Mouse (Mus musculus) stomach, postnatal 0 days (tissue): Measurements from ENCODE around the gene Ccdc73. TPM values are rescaled to one million over a fixed set of nuclear protein-coding genes. Genes with fewer than 3 reads are reported as not detected.
"Not testable (repeated sequence)": the region's sequence is repeated elsewhere in the genome, so short reads cannot be mapped to it uniquely, and the experiment has no call there.

ENCODE experiments used
- ATAC-seq: fragments of 200-750 bp; cut with Nextera tagmentation; 2 replicates; pipeline ENCODE4 v1.8.0; 2017; ENCODE audit not compliant: low FRiP score, low TSS enrichment
- DNase-seq: peaks from one replicate; pipeline ENCODE4 v3.0.0-alpha.2; 2016; ENCODE audit warnings: low spot score
- H3K27ac ChIP-seq: fragments of 300-500 bp; sonication (generic); replicated peaks from 2 replicates; pipeline ENCODE4 v1.5.1; 2014; ENCODE audit warnings: mild to moderate bottlenecking, control low read depth
- H3K27me3 ChIP-seq: fragments of 300-500 bp; sonication (generic); 2 replicates; pipeline ENCODE4 v1.6.1; 2014; ENCODE audit warnings: low read length; ENCODE audit not compliant: control insufficient read depth, insufficient read depth
- H3K36me3 ChIP-seq: fragments of 300-500 bp; sonication (generic); 2 replicates; pipeline ENCODE4 v1.6.1; 2014; ENCODE audit warnings: low read length, mixed read lengths; ENCODE audit not compliant: control insufficient read depth, insufficient read depth
- H3K4me1 ChIP-seq: fragments of 300-500 bp; sonication (generic); replicated peaks from 2 replicates; pipeline ENCODE4 v1.6.1; 2014; ENCODE audit warnings: antibody characterized with exemption; ENCODE audit not compliant: control insufficient read depth, insufficient read depth
- H3K4me2 ChIP-seq: fragments of 300-500 bp; sonication (generic); replicated peaks from 2 replicates; pipeline ENCODE4 v1.6.1; 2014; ENCODE audit warnings: low read depth, mild to moderate bottlenecking, control low read depth, moderate library complexity
- H3K4me3 ChIP-seq: fragments of 300-500 bp; sonication (generic); 2 replicates; pipeline ENCODE4 v1.5.1; 2014; ENCODE audit warnings: low read depth, low read length, control low read depth
- H3K9ac ChIP-seq: fragments of 300-500 bp; sonication (generic); 2 replicates; pipeline ENCODE4 v1.6.1; 2014; ENCODE audit warnings: mild to moderate bottlenecking, low read length, control low read depth, mixed read lengths
- H3K9me3 ChIP-seq: fragments of 300-500 bp; sonication (generic); 2 replicates; pipeline ENCODE4 v1.6.1; 2016; ENCODE audit warnings: low read length; ENCODE audit not compliant: control insufficient read depth
- CTCF ChIP-seq: IDR thresholded peaks from 2 replicates; pipeline ENCODE4 v1.5.1; 2016; ENCODE audit warnings: antibody characterized with exemption, low read depth, mild to moderate bottlenecking, moderate library complexity
- EP300 ChIP-seq: optimal IDR thresholded peaks from 2 replicates; pipeline ENCODE3; 2016; ENCODE audit warnings: antibody characterized with exemption
- WGBS: fragments of 180-500 bp; shearing (Covaris S2); extraction: QIAGEN DNeasy Blood & Tissue Kit; methylation state at CpG from one replicate; pipeline ENCODE4 v1.1.7; 2014; 5-methylcytosine and 5-hydroxymethylcytosine counted together
- polyA plus RNA-seq: library from polyadenylated mRNA; unstranded; fragments of >200 nt; fragmentation: Nextera tagmentation; extraction: Ambion mirVana; gene quantifications from 2 replicates; pipeline ENCODE4 v1.2.1, GENCODE M21; 2015

Ccdc73 gene
- polyA plus RNA-seq, 1 experiment from 2014 or later, result 5.6 TPM

DNA sequence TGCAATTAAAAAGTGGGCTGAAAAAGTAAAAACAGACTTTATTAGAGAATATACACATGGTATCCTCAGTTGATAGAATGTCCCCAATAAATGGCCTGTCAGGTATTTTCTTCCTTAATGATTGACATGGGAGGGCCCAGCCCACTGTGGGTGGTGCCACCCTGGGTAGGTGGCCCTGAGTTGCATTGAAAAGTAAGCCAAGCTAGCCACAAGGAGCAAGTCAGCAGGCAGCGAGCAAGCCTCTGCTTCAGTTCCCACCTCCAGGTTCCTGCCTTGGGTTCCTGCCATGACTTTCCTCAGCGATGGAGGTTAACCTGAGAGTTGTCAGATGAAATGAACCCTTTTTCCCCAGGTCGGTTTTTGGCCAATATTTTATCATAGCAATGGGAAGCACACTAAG, 150.2 kb downstream of the Ccdc73 start:
- Histone ChIP-seq H3K27ac (no peak overlapping the region), H3K4me1 (no peaks in the 10 kb centered on the region), H3K36me3 (peaks cover 3% of the 10 kb centered on the region), H3K27me3 (no peaks in the 10 kb centered on the region), H3K9me3 (no peaks in the 10 kb centered on the region), H3K9ac (no peak overlapping the region), H3K4me2 (no peak overlapping the region), H3K4me3 (no peak overlapping the region)
- no peak for ATAC-seq
- TF ChIP-seq CTCF (no peak), EP300 (no peak)
- no peak for DNase-seq
- 78% methylated on average over 3 of the region's 3 CpGs for WGBS

DNA sequence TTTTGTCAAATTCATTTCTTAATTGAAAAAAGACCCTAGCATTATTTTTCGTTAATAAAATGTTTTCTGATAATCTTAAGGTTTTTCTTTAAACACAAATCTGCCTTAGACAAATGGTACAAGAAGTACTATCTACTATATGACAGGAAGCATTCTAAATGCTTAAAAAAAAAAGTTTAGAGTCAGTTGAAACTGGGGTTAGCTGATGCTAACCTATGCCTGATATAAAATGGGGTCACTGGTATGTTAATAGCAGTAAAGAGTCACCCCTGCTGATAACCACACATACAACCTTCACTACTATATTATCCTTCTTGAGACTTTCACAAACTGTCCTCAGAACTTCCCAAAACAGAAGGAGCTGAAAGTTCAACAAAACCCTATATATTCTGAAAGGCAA, 151.9 kb downstream of the Ccdc73 start:
- ATAC-seq (no peak), DNase-seq (no peak)
- Histone ChIP-seq H3K9me3 (no peaks in the 10 kb centered on the region), H3K4me2 (no peak overlapping the region), H3K4me1 (no peaks in the 10 kb centered on the region), H3K27ac (no peak overlapping the region), H3K4me3 (no peak overlapping the region), H3K9ac (no peak overlapping the region), H3K27me3 (no peaks in the 10 kb centered on the region), H3K36me3 (no peaks in the 10 kb centered on the region; the same call in 1 of the 2 replicates)
- 89% methylated on average over 1 of the region's 1 CpGs for WGBS
- TF ChIP-seq CTCF (no peak), EP300 (no peak)

DNA sequence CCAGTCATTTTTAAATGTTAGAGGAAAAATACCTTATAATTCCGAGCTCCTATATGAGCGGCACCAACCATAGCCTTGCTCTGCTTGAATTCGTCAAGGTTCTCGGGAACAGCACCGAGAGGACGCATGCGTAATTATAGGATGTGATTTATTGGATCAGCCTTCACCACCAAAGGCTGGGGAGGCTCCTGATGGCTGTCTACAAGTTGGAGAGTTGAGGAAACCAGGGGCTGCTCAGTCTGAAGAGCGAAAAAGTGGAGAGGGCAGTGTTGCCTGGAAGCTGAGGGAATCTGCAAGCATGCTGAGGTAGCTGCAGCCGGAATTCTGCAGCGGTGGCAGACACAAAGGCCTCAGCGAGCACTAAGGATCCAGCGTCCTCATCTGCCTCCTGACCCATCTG, 153.7 kb downstream of the Ccdc73 start:
- no peak for TF ChIP-seq EP300
- TF ChIP-seq CTCF, result no peak
- ATAC-seq, result no peak
- H3K4me3 ChIP-seq, result no peak overlapping the region
- 74% methylated on average over 12 of the region's 12 CpGs for WGBS
- H3K9me3 ChIP-seq, result no peaks in the 10 kb centered on the region
- no peak for DNase-seq
- no peak overlapping the region for H3K9ac ChIP-seq
- no peaks in the 10 kb centered on the region for H3K27me3 ChIP-seq
- no peak overlapping the region for H3K4me2 ChIP-seq
- H3K27ac ChIP-seq, result no peak overlapping the region
- H3K36me3 ChIP-seq, result no peaks in the 10 kb centered on the region; the same call in 1 of the 2 replicates
- no peaks in the 10 kb centered on the region for H3K4me1 ChIP-seq

DNA sequence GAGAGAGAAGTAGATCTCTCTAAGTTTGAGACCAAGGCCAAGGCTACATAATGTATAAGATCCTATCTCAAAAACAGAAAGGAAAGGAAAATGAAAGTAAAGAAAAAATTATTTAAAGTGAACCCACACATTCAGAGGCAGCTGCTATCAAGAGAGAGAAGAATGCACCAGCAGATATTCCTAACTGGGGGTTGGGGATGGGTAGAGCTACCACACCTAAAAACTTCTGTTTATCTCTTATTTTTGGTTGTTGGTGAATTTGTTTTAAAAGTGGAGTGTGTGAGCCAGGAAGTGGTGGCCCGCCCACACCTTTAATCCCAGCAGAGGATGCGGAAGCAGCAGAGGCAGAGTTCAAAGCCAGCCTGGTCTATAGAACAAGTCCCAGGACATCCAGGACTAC, 154.2 kb downstream of the Ccdc73 start:
- no peak overlapping the region for H3K27ac ChIP-seq
- H3K4me2 ChIP-seq, result no peak overlapping the region
- H3K9ac ChIP-seq, result no peak overlapping the region
- 88% methylated on average over 2 of the region's 2 CpGs for WGBS
- no peaks in the 10 kb centered on the region for H3K9me3 ChIP-seq
- H3K27me3 ChIP-seq, result no peaks in the 10 kb centered on the region
- no peaks in the 10 kb centered on the region; the same call in 1 of the 2 replicates for H3K36me3 ChIP-seq
- H3K4me3 ChIP-seq, result no peak overlapping the region
- DNase-seq, result no peak
- TF ChIP-seq EP300 (no peak), CTCF (no peak)
- H3K4me1 ChIP-seq, result no peaks in the 10 kb centered on the region
- ATAC-seq, result no peak

DNA sequence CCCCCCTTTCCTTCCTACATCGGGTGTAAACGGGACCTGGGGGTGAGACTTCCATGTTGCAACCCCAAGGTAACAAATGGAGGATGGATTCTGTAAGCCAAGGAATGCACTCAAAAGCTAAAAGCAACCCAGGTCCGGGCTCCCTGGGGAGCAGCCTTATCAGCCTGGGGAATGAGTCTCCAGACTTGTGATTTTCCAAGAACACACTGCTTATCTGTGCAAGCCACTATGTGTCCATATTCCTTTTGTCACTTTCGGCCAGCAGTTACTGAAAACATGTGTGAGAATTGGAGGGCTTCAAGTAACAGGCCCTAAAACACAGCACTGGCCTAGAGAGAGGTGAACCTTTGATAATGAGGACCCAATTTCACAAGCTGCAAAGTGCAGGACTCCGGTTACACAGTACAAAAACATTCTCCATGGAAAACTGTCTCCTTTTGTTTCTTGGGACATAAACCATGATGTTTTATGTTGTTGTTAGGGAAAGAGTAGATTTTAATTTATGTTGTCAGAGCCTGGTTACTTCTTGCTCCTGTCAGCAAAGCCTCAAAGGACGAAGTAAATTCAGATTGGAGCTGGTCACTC, 155.5 kb downstream of the Ccdc73 start:
- Histone ChIP-seq H3K4me2 (no peak overlapping the region), H3K4me3 (no peak overlapping the region), H3K27ac (no peak overlapping the region), H3K9me3 (no peaks in the 10 kb centered on the region), H3K4me1 (no peaks in the 10 kb centered on the region), H3K9ac (no peak overlapping the region), H3K27me3 (no peaks in the 10 kb centered on the region), H3K36me3 (no peaks in the 10 kb centered on the region; the same call in 1 of the 2 replicates)
- no peak for DNase-seq
- WGBS, result 77% methylated on average over 6 of the region's 6 CpGs
- TF ChIP-seq CTCF (no peak), EP300 (no peak)
- no peak for ATAC-seq

DNA sequence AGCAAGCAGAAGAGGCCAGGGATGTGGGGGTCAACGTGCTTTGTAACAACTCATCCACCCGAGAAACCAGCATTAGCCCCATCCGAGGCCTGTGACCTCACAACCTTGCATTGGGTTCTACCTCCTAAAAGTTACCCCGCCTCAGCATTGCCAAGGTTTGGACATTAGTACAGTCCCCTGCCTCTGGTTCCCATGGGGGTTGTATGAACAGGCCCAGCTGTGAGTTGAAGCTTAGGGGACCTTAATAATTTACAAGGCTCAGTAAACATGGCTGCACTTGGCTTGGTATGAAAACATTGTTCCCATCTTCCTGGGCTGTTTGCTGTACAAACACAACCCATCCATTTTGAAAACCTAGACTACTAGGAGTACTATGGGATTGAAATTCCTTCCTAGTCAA, 156.2 kb downstream of the Ccdc73 start:
- H3K27me3 ChIP-seq, result no peaks in the 10 kb centered on the region
- H3K4me1 ChIP-seq, result no peaks in the 10 kb centered on the region
- ATAC-seq (no peak), DNase-seq (no peak)
- TF ChIP-seq EP300 (no peak), CTCF (no peak)
- no peaks in the 10 kb centered on the region; the same call in 1 of the 2 replicates for H3K36me3 ChIP-seq
- H3K4me3 ChIP-seq, result no peak overlapping the region
- WGBS, result 71% methylated on average over 4 of the region's 4 CpGs
- H3K9ac ChIP-seq, result no peak overlapping the region
- no peak overlapping the region for H3K4me2 ChIP-seq
- H3K9me3 ChIP-seq, result no peaks in the 10 kb centered on the region
- H3K27ac ChIP-seq, result no peak overlapping the region

DNA sequence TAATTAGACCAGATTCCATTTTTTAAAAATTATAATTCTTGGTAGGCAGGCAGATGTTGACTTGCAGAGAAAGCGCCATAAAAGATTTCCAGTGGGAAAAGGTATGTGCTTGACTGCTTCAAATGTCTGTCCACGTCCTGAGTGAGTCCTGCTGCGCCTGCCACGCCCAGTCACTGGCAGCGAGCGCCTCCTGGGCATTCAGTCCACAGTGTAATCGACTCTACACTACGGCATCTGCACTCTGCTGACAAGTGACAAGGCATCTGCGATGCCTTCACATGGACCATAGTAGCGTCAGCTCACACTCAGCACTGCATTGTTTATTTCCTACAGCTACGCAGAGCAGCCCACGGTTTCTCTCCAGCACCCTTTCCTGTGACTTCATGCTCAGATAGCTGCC, 158.0 kb downstream of the Ccdc73 start:
- not testable (repeated sequence) for H3K4me3 ChIP-seq, H3K27me3 ChIP-seq, H3K27ac ChIP-seq, H3K4me1 ChIP-seq, H3K36me3 ChIP-seq, H3K9ac ChIP-seq, H3K4me2 ChIP-seq, ATAC-seq, DNase-seq, H3K9me3 ChIP-seq
- WGBS, result 67% methylated on average over 11 of the region's 12 CpGs
